Mouse (Mus musculus): Measurements from ENCODE around the gene Pigk.

DNA sequence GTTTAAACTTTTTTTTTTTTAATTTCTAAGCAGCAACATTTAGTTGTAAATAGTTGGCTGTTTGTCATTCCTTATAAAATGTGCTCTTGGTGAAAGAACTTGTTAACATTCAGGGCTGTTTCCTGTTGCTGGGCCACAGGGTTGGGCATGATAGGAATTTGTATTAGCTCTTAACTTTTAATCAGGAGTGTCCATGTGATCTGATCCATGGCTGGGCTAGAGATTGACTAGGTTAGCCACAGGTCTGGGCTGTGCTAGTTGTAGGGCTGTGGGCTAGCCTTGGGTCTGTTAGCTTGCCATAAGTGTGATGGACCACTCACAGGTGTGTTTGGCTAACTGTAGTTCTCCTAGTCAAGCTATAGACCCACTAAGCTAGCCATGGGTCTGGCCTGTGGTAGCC, 130.0 kb downstream of the Pigk start:
- TF ChIP-seq CTCF (IDR thresholded peaks at IDR 0.05) (no peak), POLR2A (IDR thresholded peaks at IDR 0.05; ENCODE audit: insufficient read depth, low read depth, low read length) (no peak), EP300 (IDR thresholded peaks at IDR 0.05; ENCODE audit: insufficient read depth, low read depth, low read length) (no peak)

Measured in heart, adult 2 months (tissue).